Mouse (Mus musculus) ES-E14 (cell line): ENCODE data around the gene Hist1h2bf. TPM values are rescaled to one million over a fixed set of nuclear protein-coding genes. Genes with fewer than 3 reads are reported as not detected.

Experiments used
- DNase-seq: peaks from one replicate; pipeline ENCODE4 v3.0.0-alpha.2; 2013; ENCODE audit warnings: low read depth, low spot score
- H3K27ac ChIP-seq: 2 replicates; pipeline ENCODE4 v1.5.1; 2012; ENCODE audit warnings: low read depth, mild to moderate bottlenecking, low read length, moderate library complexity, mixed read lengths; ENCODE audit not compliant: poor library complexity, insufficient read depth, severe bottlenecking
- H3K36me3 ChIP-seq: 2 replicates; pipeline ENCODE4 v1.6.1; 2012; ENCODE audit warnings: mild to moderate bottlenecking, low read length, moderate library complexity, mixed read lengths; ENCODE audit not compliant: control insufficient read depth, poor library complexity, insufficient read depth, severe bottlenecking
- H3K4me1 ChIP-seq, 2 experiments: fragments of 150-350 bp in 1 of 2; sonication (generic) in 1 of 2; 2 replicates each; pipeline ENCODE4 v1.6.1; 2012; ENCODE audit warnings: low read length in 2 of 2, mild to moderate bottlenecking in 1 of 2, mixed read lengths in 1 of 2; ENCODE audit not compliant: control insufficient read depth in 2 of 2, insufficient read depth in 2 of 2, poor library complexity in 1 of 2
- H3K4me3 ChIP-seq, 2 experiments: fragments of 150-350 bp in 1 of 2; sonication (generic) in 1 of 2; 2 replicates each; pipeline ENCODE4 v1.5.1; 2012; ENCODE audit warnings: low read length in 2 of 2, low read depth in 1 of 2, mild to moderate bottlenecking in 1 of 2, mixed read lengths in 1 of 2; ENCODE audit not compliant: insufficient read depth in 1 of 2, poor library complexity in 1 of 2, severe bottlenecking in 1 of 2
- H3K9ac ChIP-seq: 2 replicates; pipeline ENCODE4 v1.6.1; 2012; ENCODE audit warnings: low read depth, mild to moderate bottlenecking, low read length, mixed read lengths; ENCODE audit not compliant: poor library complexity, insufficient read depth, severe bottlenecking
- H3K9me3 ChIP-seq: fragments of 150-350 bp; sonication (generic); 2 replicates; pipeline ENCODE4 v1.6.1; 2012; ENCODE audit warnings: low read depth, mild to moderate bottlenecking, low read length; ENCODE audit not compliant: control insufficient read depth, insufficient read depth
- CHD2 ChIP-seq: IDR thresholded peaks from 2 replicates; pipeline ENCODE4 v1.6.1; 2014; ENCODE audit warnings: mild to moderate bottlenecking, low read depth, low read length, inconsistent platforms
- HCFC1 ChIP-seq: IDR thresholded peaks from 2 replicates; pipeline ENCODE4 v1.6.1; 2012; ENCODE audit warnings: low read length, inconsistent platforms, borderline replicate concordance; ENCODE audit not compliant: insufficient read depth
- MAFK ChIP-seq: IDR thresholded peaks from 2 replicates; pipeline ENCODE4 v1.6.1; 2014; ENCODE audit warnings: mild to moderate bottlenecking, low read depth, low read length, inconsistent platforms; ENCODE audit not compliant: insufficient read depth
- ZC3H11A ChIP-seq: IDR thresholded peaks from 2 replicates; pipeline ENCODE4 v1.6.1; 2012; ENCODE audit warnings: low read depth, mild to moderate bottlenecking, inconsistent platforms, low read length, borderline replicate concordance
- ZNF384 ChIP-seq: IDR thresholded peaks from 2 replicates; pipeline ENCODE4 v1.6.1; 2012; ENCODE audit warnings: low read depth, low read length, inconsistent platforms
- in situ Hi-C, 2 experiments: fragments of 600-800 bp; cut with MboI; formaldehyde crosslinking; loops; one replicate each; pipeline ENCODE4 v1.15.1; 2025; ENCODE audit warnings: low sequenced_read_pairs in 2 of 2, inconsistent platforms in 1 of 2; ENCODE audit not compliant: unreplicated experiment in 2 of 2
- total RNA-seq: library from RNA; depleted of rRNA; stranded (reverse); fragments of 300-350 nt; gene quantifications from 2 replicates; pipeline ENCODE4 v1.2.3, GENCODE M21; 2012

Hist1h2bf gene
- total RNA-seq, 1 experiment = 970 TPM

DNA sequence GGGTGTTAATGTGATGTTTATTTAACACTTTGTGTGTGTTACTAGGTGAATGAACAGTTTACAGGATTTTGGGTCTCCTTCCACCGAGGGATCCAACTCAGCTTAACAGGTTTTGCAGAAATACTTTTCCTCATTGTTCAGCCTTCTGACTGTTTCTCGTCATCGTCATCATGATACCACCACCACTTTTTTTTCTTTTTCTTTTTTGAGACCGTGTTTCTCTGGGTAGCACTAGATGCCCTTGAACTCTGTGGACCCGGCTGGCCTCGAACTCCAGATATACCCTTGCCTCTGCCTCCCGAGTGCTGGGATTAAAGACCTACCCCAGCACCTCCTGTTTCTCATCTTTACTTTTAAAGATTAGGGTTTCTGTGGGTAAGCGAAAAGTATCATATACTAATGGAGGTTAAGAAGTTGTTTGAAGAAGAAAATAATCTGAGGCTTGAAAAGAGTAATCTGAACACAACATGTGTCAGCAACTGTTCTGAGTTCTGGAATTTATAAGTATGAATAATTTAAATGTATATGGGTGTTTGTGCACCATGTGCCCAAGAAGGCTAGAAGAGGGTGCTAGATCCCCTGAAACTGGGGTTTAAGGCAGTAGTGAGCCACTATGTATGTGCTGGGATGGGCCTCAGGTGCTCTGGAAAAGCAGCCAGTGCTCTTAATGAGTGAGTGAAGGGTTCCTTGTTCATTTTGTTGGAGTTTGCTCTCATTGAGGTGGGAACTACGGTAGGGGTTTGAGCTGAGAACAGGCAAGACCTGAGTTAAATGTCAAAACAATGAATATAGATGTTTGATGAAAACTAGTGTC lies 41.5 kb downstream of the Hist1h2bf start:
- Histone ChIP-seq H3K9ac (peak overlapping the region; percentile 82; the same call in 1 of the 2 replicates), H3K27ac (peak overlapping the region; percentile 93; the same call in 1 of the 2 replicates), H3K36me3 (no peaks in the 10 kb centered on the region), H3K9me3 (no peaks in the 10 kb centered on the region), H3K4me3 (peak overlapping the region; percentile 43 to 83), H3K4me1 (peaks cover 0 to 2% of the 10 kb centered on the region in 2 experiments; a peak in 1 of 4 replicates)
- DNase-seq = no peak
- TF ChIP-seq HCFC1 (no peak), CHD2 (no peak), ZC3H11A (no peak), MAFK (no peak), ZNF384 (no peak)
- in situ Hi-C loops = loop anchor here in 1 of 2 experiments (25.0 kb wide), 1 partner anchor 1495 kb away; the partner anchor contains the start of genes Hist1h2ag, Hist1h2ah, Hist1h2bj and Hist1h2bk

DNA sequence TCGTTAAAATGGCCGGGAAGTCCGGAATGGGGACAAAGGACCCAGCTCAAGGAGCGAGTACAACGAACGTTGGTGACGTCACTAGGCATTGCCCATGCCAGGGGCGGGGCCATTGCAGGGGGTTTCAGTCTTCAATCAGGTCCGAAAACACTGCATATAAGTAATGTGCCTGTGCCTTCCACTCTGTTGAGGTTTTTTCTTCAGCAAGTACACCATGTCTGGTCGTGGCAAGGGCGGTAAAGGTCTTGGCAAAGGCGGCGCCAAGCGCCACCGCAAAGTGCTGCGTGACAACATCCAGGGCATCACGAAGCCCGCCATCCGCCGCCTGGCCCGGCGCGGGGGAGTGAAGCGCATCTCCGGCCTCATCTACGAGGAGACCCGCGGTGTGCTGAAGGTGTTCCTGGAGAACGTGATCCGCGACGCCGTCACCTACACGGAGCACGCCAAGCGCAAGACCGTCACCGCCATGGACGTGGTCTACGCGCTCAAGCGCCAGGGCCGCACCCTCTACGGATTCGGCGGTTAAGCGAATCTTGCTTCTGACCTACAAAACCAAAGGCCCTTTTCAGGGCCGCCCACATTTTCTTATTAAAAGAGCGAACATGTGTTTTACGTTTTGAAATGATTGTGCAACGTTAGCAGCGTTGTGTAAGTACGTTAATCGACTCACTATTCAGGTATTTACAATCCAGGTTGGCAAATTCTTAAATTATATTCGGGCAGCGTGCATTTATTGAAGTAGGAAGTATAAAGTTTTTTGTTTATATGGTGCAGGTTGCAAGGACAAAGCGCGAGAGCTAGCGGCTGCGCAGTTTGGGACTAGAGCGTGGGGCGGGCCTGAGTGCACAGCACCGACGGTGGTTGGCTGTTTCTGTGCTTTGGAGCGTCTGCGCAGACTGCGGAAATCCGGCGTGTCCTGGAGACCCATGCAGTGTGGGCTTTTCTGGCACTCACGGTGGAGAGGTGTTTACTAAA lies 42.8 kb downstream of the Hist1h2bf start, which contains the start of gene Hist1h4h:
Gene Hist1h4h (plus strand): TSS at position 150 of the 975 bp plus-strand sequence.
- no peak for TF ChIP-seq ZNF384
- Histone ChIP-seq H3K9me3 (no peaks in the 10 kb centered on the region), H3K4me3 (peak within 1 kb of the TSS; percentile 67 to 83), H3K9ac (peak within 1 kb of the TSS; percentile 78), H3K36me3 (no peaks in the 10 kb centered on the region), H3K4me1 (peaks cover 0 to 2% of the 10 kb centered on the region in 2 experiments; a peak in 1 of 4 replicates), H3K27ac (peak within 1 kb of the TSS; percentile 93)
- peak; percentile 96 for DNase-seq
- in situ Hi-C loops = loop anchor here in 1 of 2 experiments (25.0 kb wide), 1 partner anchor 1494 kb away; the partner anchor contains the start of genes Hist1h2ag, Hist1h2ah, Hist1h2bj and Hist1h2bk

DNA sequence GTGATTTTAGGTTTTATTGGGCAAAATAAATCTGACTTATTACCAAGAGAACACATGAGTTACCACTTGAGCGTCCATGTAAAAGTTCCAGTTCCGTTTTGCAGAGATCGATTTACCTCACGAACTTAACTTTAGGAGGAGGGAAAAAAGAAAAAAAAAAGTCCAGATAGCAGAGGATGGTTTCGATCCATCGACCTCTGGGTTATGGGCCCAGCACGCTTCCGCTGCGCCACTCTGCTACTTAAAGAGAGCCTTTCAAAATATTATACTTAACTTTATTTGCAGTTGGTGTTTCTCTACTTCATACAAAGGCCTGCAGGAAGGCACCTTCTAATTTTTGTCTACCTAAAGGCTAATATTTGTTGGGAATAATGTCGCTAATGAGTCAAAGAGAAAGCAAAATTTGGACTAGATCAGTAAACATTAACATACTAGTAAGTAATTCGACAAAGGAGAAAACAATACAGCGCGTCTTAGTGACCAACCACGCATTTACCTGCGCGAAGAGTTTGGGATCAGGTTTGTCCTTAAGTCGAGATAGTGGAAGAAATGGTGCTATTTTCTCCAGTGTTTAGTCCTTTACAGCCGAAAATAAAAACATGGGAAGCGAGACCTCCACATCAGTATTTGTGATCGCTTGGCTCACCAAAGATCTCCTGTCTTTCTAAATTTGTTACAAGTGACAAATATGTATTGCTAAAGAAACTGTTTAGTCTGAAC lies 43.7 kb downstream of the Hist1h2bf start:
- TF ChIP-seq HCFC1 (no peak), CHD2 (no peak), ZNF384 (peak; percentile 80), MAFK (peak; percentile 92)
- H3K36me3 ChIP-seq = no peaks in the 10 kb centered on the region
- H3K27ac ChIP-seq = peak overlapping the region; percentile 85; the same call in 1 of the 2 replicates
- in situ Hi-C loops = loop anchor here in 1 of 2 experiments (25.0 kb wide), 1 partner anchor 1493 kb away; the partner anchor contains the start of genes Hist1h2ag, Hist1h2ah, Hist1h2bj and Hist1h2bk
- peak overlapping the region; percentile 61 to 83 for H3K4me3 ChIP-seq
- peak overlapping the region; percentile 78 for H3K9ac ChIP-seq
- H3K9me3 ChIP-seq = no peaks in the 10 kb centered on the region
- H3K4me1 ChIP-seq = peaks cover 0 to 2% of the 10 kb centered on the region in 2 experiments; a peak in 1 of 4 replicates
- DNase-seq = no peak
